Comparison of ENCODE assay signal across 8 mouse cellular contexts in genomic region chr16:96191531-96192506, GRCm38 (mm10). TPM values are rescaled to one million over a fixed set of nuclear protein-coding genes. Genes with fewer than 3 reads are reported as not detected.
DNase-seq lines count a peak whose midpoint lies in the region; ATAC-seq and TF ChIP-seq lines count a peak whose summit lies in the region.

Gene Lca5l (minus strand): TSS chr16:96192271.

- peaks cover 0 to 6% of the 10 kb centered on the region in 2 experiments; a peak in 2 of 4 replicates for H3K36me3 ChIP-seq in MEL (ENCODE audit: control insufficient read depth in 1 of 2, insufficient read depth in 2 of 2, low read length in 2 of 2)
- no peaks in the 10 kb centered on the region for H3K36me3 ChIP-seq in forebrain, postnatal 0 days (ENCODE audit: insufficient read depth)
- no peaks in the 10 kb centered on the region for H3K36me3 ChIP-seq in lung, embryonic 15.5 days

- H3K27me3 ChIP-seq in MEL (ENCODE audit: control insufficient read depth in 1 of 2, insufficient read depth in 2 of 2, low read length in 2 of 2) = no peaks in the 10 kb centered on the region
- no peaks in the 10 kb centered on the region for H3K27me3 ChIP-seq in cerebellum, adult 2 months (ENCODE audit: control insufficient read depth, insufficient read depth, low read length)
- no peaks in the 10 kb centered on the region for H3K27me3 ChIP-seq in forebrain, postnatal 0 days (ENCODE audit: insufficient read depth, low read length)
- no peaks in the 10 kb centered on the region; the same call in 1 of the 2 replicates for H3K27me3 ChIP-seq in lung, embryonic 15.5 days

- peak; percentile 60 to 97 for TF ChIP-seq POLR2A in MEL (IDR thresholded peaks at IDR 0.05; ENCODE audit: control insufficient read depth in 1 of 2, insufficient read depth in 1 of 2, low read depth in 1 of 2, low read length in 2 of 2, poor library complexity in 1 of 2)
- peak; percentile 91; the same call in 1 of the 2 replicates for TF ChIP-seq POLR2A in cerebellum, adult 2 months (IDR thresholded peaks at IDR 0.05; ENCODE audit: borderline replicate concordance, insufficient read depth, low read length)

- no peak for TF ChIP-seq EP300 in MEL (IDR thresholded peaks at IDR 0.05; ENCODE audit: low read depth in 1 of 2, low read length in 2 of 2)

- peak within 1 kb of the TSS; percentile 29 for H3K27ac ChIP-seq in MEL (ENCODE audit: control insufficient read depth, low read depth, low read length)
- H3K27ac ChIP-seq in cerebellum, adult 2 months (ENCODE audit: insufficient read depth, low read length) = peak within 1 kb of the TSS; percentile 90
- H3K27ac ChIP-seq in forebrain, postnatal 0 days (ENCODE audit: low read depth, low read length) = peak within 1 kb of the TSS; percentile 69
- peak within 1 kb of the TSS; percentile 65 for H3K27ac ChIP-seq in lung, embryonic 15.5 days

- TF ChIP-seq RAD21 in MEL (IDR thresholded peaks at IDR 0.05; ENCODE audit: low read depth, low read length) = no peak

- peak; percentile 99 for ATAC-seq in forebrain, postnatal 0 days
- peak; percentile 98 for ATAC-seq in lung, embryonic 15.5 days (ENCODE audit: borderline replicate concordance, extremely low read depth, low FRiP score, low TSS enrichment)

- peaks cover 0 to 4% of the 10 kb centered on the region in 2 experiments; a peak in 2 of 4 replicates for H3K4me1 ChIP-seq in MEL (ENCODE audit: control insufficient read depth in 1 of 2, insufficient read depth in 2 of 2, low read length in 2 of 2)
- peaks cover 7% of the 10 kb centered on the region for H3K4me1 ChIP-seq in cerebellum, adult 2 months (ENCODE audit: control insufficient read depth, insufficient read depth, low read length)
- peaks cover 6% of the 10 kb centered on the region; the same call in 1 of the 2 replicates for H3K4me1 ChIP-seq in forebrain, postnatal 0 days (ENCODE audit: insufficient read depth)
- H3K4me1 ChIP-seq in lung, embryonic 15.5 days = peaks cover 7% of the 10 kb centered on the region; the same call in 1 of the 2 replicates

- peak within 1 kb of the TSS; percentile 57 for H3K4me2 ChIP-seq in forebrain, postnatal 0 days (ENCODE audit: low read depth)
- peak within 1 kb of the TSS; percentile 83 for H3K4me2 ChIP-seq in lung, embryonic 15.5 days

- DNase-seq in MEL (ENCODE audit: low read depth, low spot score) = peak; percentile 99
- DNase-seq in cerebellum, adult 2 months = peak; percentile 99 to 100
- peak; percentile 100 for DNase-seq in forebrain, postnatal 0 days
- DNase-seq in heart, postnatal 4 days = peak; percentile 100
- DNase-seq in layer of hippocampus, adult 8-10 months (ENCODE audit: low spot score in 2 of 2) = peak; percentile 98 to 99
- peak; percentile 98 for DNase-seq in ovary, adult 18-20 months (ENCODE audit: low spot score)
- DNase-seq in thymus, postnatal 0 days (ENCODE audit: low spot score) = peak; percentile 97

- WGBS in cerebellum, adult 2 months = under 1% methylated on average over 77 of the region's 77 CpGs
- 2% methylated on average over 77 of the region's 77 CpGs for WGBS in forebrain, postnatal 0 days
- under 1% methylated on average over 76 of the region's 77 CpGs for WGBS in lung, embryonic 15.5 days

- H3K4me3 ChIP-seq in MEL (ENCODE audit: control insufficient read depth in 1 of 2, insufficient read depth in 1 of 2, low read depth in 2 of 2, low read length in 2 of 2) = peak within 1 kb of the TSS; percentile 72 to 80
- peak within 1 kb of the TSS; percentile 84 for H3K4me3 ChIP-seq in cerebellum, adult 2 months (replicated peaks; ENCODE audit: insufficient read depth, low read depth, low read length)
- peak within 1 kb of the TSS; percentile 81 for H3K4me3 ChIP-seq in forebrain, postnatal 0 days (ENCODE audit: low read depth, low read length)
- peak within 1 kb of the TSS; percentile 77 for H3K4me3 ChIP-seq in lung, embryonic 15.5 days

- H3K9ac ChIP-seq in MEL (ENCODE audit: control insufficient read depth, low read depth, low read length, poor library complexity, severe bottlenecking) = peak within 1 kb of the TSS; percentile 78
- peak within 1 kb of the TSS; percentile 66 for H3K9ac ChIP-seq in forebrain, postnatal 0 days
- peak within 1 kb of the TSS; percentile 71 for H3K9ac ChIP-seq in lung, embryonic 15.5 days

- no peaks in the 10 kb centered on the region; the same call in 1 of the 2 replicates for H3K79me2 ChIP-seq in MEL (ENCODE audit: control insufficient read depth, insufficient read depth, low read length, poor library complexity)

- TF ChIP-seq CTCF in MEL (IDR thresholded peaks at IDR 0.05 in 2 of 3, conservative IDR thresholded peaks at IDR 0.05 in 1 of 3; ENCODE audit: control insufficient read depth in 1 of 3, insufficient read depth in 1 of 3, low read depth in 2 of 3, low read length in 3 of 3, poor library complexity in 1 of 3, severe bottlenecking in 1 of 3) = no peak
- no peak for TF ChIP-seq CTCF in cerebellum, adult 2 months (IDR thresholded peaks at IDR 0.05; ENCODE audit: borderline replicate concordance, insufficient read depth, low read depth, low read length)
- TF ChIP-seq CTCF in forebrain, postnatal 0 days (IDR thresholded peaks at IDR 0.05; ENCODE audit: low read depth) = no peak

- H3K9me3 ChIP-seq in MEL (replicated peaks; ENCODE audit: insufficient read depth, low read length) = no peaks in the 10 kb centered on the region
- no peaks in the 10 kb centered on the region for H3K9me3 ChIP-seq in forebrain, postnatal 0 days (ENCODE audit: low read length)
- no peaks in the 10 kb centered on the region for H3K9me3 ChIP-seq in lung, embryonic 15.5 days

TF ChIP-seq in MEL, 35 proteins besides CTCF, POLR2A, EP300 and RAD21:
- TF ChIP-seq MAZ (IDR thresholded peaks at IDR 0.05; ENCODE audit: low read depth, low read length) (0 out of 2 replicates have a peak, but pooled peaks have one; percentile 16), TBP (IDR thresholded peaks at IDR 0.05; ENCODE audit: low read depth, low read length) (0 out of 2 replicates have a peak, but pooled peaks have one; percentile 47), HCFC1 (IDR thresholded peaks at IDR 0.05; ENCODE audit: low read depth, low read length) (peak; percentile 85), ELF1 (IDR thresholded peaks at IDR 0.05; ENCODE audit: low read depth, low read length) (peak; percentile 61), MXI1 (IDR thresholded peaks at IDR 0.05; ENCODE audit: low read depth, low read length) (peak; percentile 90), KAT2A (conservative IDR thresholded peaks at IDR 0.05; ENCODE audit: low read depth, low read length) (no peak; the same call in 1 of the 2 replicates), TCF12 (IDR thresholded peaks at IDR 0.05; ENCODE audit: low read depth, low read length) (peak; percentile 49; the same call in 1 of the 2 replicates), ZMIZ1 (IDR thresholded peaks at IDR 0.05; ENCODE audit: low read depth, low read length) (peak; percentile 86), SIN3A (IDR thresholded peaks at IDR 0.05; ENCODE audit: low read length) (peak; percentile 95), POLR2AphosphoS2 (IDR thresholded peaks at IDR 0.05; ENCODE audit: low read length) (peak; percentile 93), NELFE (IDR thresholded peaks at IDR 0.05; ENCODE audit: low read depth, low read length) (peak; percentile 95), NRF1 (IDR thresholded peaks at IDR 0.05; ENCODE audit: insufficient read depth, low read depth, low read length, poor library complexity, severe bottlenecking) (peak; percentile 82), GATA1 (IDR thresholded peaks at IDR 0.05; ENCODE audit: low read depth, low read length) (no peak), ZC3H11A (IDR thresholded peaks at IDR 0.05; ENCODE audit: low read depth, low read length) (no peak)

RNA-seq across cellular contexts. Expression of gene Lca5l, which starts in this region (rescaled TPM):
- total RNA-seq in MEL (2012; rRNA removed) = 0.07 and 0.12 TPM in 2 replicates
- polyA plus RNA-seq in MEL (2012; ENCODE audit: insufficient read depth in 1 of 2, insufficient read length in 2 of 2, low read depth in 1 of 2, low replicate concordance in 2 of 2, missing spikeins in 1 of 2) = under 1 TPM in 1 of 2 experiments, not detected in 1; 0.24 TPM
- polyA plus RNA-seq in cerebellum, adult 2 months (2012; rRNA removed) = 2.1 and 2.5 TPM in 2 replicates
- total RNA-seq in forebrain, postnatal 0 days (2014; rRNA removed) = 2.8 and 3.9 TPM in 2 replicates
- polyA plus RNA-seq in forebrain, postnatal 0 days (2015; fragmentation: Nextera tagmentation; extraction: Ambion mirVana) = 1.4 and 2.1 TPM in 2 replicates
- 1 to 10 TPM; 1.5 to 1.7 TPM for total RNA-seq in heart, postnatal 4 days (2021)
- total RNA-seq in layer of hippocampus, adult 8-10 months (2022) = 1 to 10 TPM; 1.8 to 3.0 (median 2.5) TPM
- polyA plus RNA-seq in lung, embryonic 15.5 days (2015; fragmentation: Nextera tagmentation; extraction: Ambion mirVana) = 0.96 and 1.2 TPM in 2 replicates
- 0.27 TPM in 2 replicates for polyA plus RNA-seq in thymus, postnatal 0 days (2015; fragmentation: Nextera tagmentation; extraction: Ambion mirVana)

Comparison
In these comparisons a context has a peak if more than half of its experiments do, and no peak if none do; other contexts are left out.
1. Peak in every context shown above with its lines: DNase-seq, ATAC-seq, H3K4me3 ChIP-seq and H3K27ac ChIP-seq.
2. Peak in DNase-seq, H3K4me3 ChIP-seq, H3K27ac ChIP-seq and H3K9ac ChIP-seq in MEL; RNA of the gene not detected or under 1 TPM.
3. Peak in DNase-seq in thymus, postnatal 0 days; RNA of the gene not detected or under 1 TPM.
4. H3K27ac ChIP-seq: peak in every context shown above with its lines; median percentile 90 in cerebellum, adult 2 months; 69 in forebrain, postnatal 0 days; 65 in lung, embryonic 15.5 days; 29 in MEL.